Mouse (Mus musculus) spleen, postnatal 4 days (tissue): ENCODE measurements around the gene Dlx4.

ENCODE experiments used
- DNase-seq, 2 experiments: peaks; one replicate each; pipeline ENCODE4 v3.0.0; 2022; ENCODE audit warnings: low spot score in 2 of 2

Dlx4 gene

GRCm38 (mm10) chr11:95142980-95143575 is 3.0 kb downstream of the Dlx4 start:
- no peak for DNase-seq

GRCm38 (mm10) chr11:95142258-95142657 is 3.8 kb downstream of the Dlx4 start:
- no peak for DNase-seq

- DNase-seq, result no peak
Measured at GRCm38 (mm10) chr11:95139871-95140270, 6.2 kb downstream of the Dlx4 start.

GRCm38 (mm10) chr11:95137281-95137680 is 8.8 kb downstream of the Dlx4 start:
- no peak for DNase-seq

GRCm38 (mm10) chr11:95133321-95133720 is 12.7 kb downstream of the Dlx4 start:
- DNase-seq, result no peak

- no peak for DNase-seq
Measured at GRCm38 (mm10) chr11:95130668-95131252, 15.3 kb downstream of the Dlx4 start.

- no peak for DNase-seq
Measured at GRCm38 (mm10) chr11:95128359-95128758, 17.7 kb downstream of the Dlx4 start.

GRCm38 (mm10) chr11:95126272-95127245 is 19.5 kb downstream of the Dlx4 start:
- DNase-seq, result no peak

GRCm38 (mm10) chr11:95125366-95125948 is 20.6 kb downstream of the Dlx4 start:
- no peak for DNase-seq

- no peak for DNase-seq
Measured at GRCm38 (mm10) chr11:95122100-95122489, 24.0 kb downstream of the Dlx4 start.

- no peak for DNase-seq
Measured at GRCm38 (mm10) chr11:95121161-95122099, 24.6 kb downstream of the Dlx4 start.

GRCm38 (mm10) chr11:95120633-95121020 is 25.4 kb downstream of the Dlx4 start:
- DNase-seq, result no peak

- DNase-seq, result no peak
Measured at GRCm38 (mm10) chr11:95119990-95120632, 26.0 kb downstream of the Dlx4 start, which contains the start of gene Dlx3. Dlx3 (plus strand) TSS chr11:95120119.

GRCm38 (mm10) chr11:95118505-95118904 is 27.6 kb downstream of the Dlx4 start:
- DNase-seq, result peak; percentile 49 to 86

- DNase-seq, result peak; percentile 30 to 74
Measured at GRCm38 (mm10) chr11:95117030-95117429, 29.0 kb downstream of the Dlx4 start.

GRCm38 (mm10) chr11:95110081-95110480 is 36.0 kb downstream of the Dlx4 start:
- DNase-seq, result no peak

GRCm38 (mm10) chr11:95109000-95109399 is 37.1 kb downstream of the Dlx4 start:
- no peak for DNase-seq

GRCm38 (mm10) chr11:95106440-95107236 is 39.4 kb downstream of the Dlx4 start:
- DNase-seq, result peak; percentile 47 to 83

- DNase-seq, result no peak
Measured at GRCm38 (mm10) chr11:95105274-95105874, 40.7 kb downstream of the Dlx4 start.
